Mouse (Mus musculus) mouse trophoblast stem cell (cell line): ENCODE results near the gene Ppp1r13l.

ENCODE experiments used
- in situ Hi-C, 2 experiments: fragments of 300-500 bp; cut with MseI, MboI; formaldehyde crosslinking; loops; 2 replicates in 1 of 2; 3 replicates in 1 of 2; pipeline ENCODE4 v1.15.1; 2025

Gene Ppp1r13l

DNA sequence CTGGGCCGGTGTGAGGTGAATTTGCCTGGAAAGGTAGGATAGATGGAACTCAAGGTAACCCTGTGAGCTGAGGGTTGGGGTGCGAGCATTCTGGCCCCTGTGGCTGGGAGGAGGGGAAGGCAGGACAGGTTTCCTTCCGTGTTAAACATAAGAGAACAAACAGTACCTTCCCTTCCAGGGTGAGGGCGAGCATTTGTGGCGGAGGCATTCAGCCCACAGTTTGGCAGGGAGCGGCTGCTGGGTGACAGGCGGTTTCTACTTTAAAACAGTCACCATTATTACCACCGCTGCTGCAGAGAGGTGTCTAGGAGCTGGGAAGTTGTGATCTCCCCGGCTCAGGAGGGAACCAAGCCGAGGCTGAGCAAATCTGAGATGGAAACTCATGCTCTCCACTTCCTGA is 22.4 kb upstream of the Ppp1r13l start:
- in situ Hi-C loops = no loop called here

DNA sequence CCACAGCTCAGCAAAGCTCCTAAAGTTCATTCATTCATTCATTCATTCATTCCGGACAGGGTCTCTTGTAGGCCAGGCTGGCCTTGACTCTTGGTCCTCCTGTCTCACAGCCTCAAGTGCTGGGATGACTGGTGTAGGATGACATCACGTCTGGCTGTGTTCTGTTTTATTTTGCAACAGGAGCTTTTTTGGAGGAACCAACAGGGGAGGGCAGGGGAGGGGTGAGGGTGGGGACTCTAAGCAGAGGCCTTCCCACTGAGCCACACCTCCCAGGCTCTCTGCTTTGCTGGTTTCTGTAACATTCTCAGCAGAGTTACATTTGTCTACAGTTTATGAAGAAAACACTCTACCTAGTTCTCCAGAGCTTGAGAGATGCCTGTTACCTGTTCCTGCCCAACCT is 21.5 kb upstream of the Ppp1r13l start:
- in situ Hi-C loops = no loop called here

- in situ Hi-C loops = no loop called here
Measured at GRCm38 (mm10) chr7:19338596-19338995, 21.0 kb upstream of the Ppp1r13l start.

GRCm38 (mm10) chr7:19341250-19341649 is 18.3 kb upstream of the Ppp1r13l start:
- in situ Hi-C loops = loop anchor here (5.0 kb wide), 1 partner anchor 39 kb away; no protein-coding TSS in a partner anchor

DNA sequence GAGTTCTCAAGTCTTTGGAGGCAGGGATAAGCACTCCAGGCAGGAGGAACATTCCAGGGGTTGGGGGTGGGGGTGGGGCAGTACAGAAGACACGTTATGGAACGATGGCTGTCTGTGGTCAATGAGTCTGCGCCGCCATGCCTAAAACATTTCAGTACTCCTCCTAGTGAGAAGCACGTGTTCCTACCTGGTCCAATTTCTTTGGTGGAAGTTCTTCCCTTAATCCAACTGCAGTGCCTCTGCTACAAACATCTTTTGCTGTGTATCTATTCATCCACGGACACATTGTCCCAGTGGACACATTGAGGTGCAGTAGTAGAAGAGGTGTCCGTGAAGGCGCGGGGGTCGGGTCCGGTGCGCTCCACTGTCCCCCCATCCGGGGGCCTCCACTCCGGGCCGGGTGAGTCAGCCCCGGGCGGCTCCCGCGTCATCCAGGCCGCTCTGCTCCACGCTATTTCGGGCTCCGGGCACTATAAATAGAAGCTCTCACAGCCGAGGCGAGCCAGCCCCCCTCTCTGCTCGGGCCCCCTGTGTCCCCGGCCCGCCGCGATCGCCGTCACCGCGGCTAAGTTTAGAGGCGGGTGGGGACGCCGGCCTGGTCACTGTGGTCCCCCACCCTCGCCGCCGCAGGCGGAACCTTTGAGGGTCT is 17.7 kb upstream of the Ppp1r13l start:
- in situ Hi-C loops = loop anchor here (5.0 kb wide), 1 partner anchor 40 kb away; no protein-coding TSS in a partner anchor

DNA sequence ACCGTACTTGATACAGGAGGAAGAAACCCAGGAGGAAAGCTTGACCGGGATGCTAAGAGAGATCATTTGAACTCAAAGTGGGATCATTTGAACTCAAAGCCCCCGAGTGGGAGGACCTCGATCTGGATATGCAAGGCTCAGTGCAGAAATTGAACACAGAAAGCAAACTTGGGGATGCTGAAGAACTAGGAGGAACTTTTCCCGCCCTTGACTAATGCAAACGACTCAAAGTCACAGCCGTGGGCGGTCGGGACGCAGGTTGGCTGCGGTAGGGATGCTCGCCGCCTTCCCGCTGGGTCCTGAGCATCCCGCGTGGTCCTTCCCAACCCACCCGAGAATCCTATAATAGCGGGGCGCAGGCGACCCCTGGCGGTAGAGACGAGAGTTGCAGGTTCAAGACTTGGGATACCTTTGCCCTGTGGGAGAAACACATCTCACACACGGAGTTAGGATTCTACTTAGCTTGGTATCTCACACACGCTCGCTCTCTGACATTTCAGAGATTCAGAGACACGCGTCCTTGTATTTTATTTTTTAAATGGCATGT is 17.0 kb upstream of the Ppp1r13l start:
- in situ Hi-C loops = loop anchor here (5.0 kb wide), 1 partner anchor 40 kb away; no protein-coding TSS in a partner anchor

DNA sequence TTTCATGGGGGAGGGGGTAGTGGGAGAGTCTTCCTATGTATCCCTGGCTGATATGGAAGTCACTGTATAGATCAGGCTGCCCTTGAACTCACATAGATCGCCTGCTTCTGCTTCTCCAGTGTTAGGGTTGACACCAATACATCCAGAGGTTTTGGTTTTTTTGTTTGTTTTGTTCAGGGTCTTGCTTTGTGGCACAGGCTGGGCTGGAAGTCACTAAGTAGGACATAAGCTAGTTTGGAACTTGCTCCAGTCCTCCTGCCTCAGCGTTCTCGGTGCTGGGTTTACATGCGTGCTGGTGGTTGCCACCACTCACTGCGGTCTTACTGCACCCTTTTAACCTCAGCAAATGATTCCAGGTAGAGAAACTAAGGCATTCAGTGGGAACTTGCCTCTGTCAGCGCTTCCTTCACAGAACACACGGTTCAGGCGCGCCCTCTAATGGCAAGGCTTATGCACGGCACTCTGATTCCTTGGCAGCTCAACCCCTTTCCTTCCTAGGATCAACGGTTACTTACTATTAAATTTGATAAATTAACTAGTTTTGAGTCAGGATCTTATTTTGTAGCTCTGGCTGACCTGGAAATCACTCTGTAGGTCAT is 16.2 kb upstream of the Ppp1r13l start:
- in situ Hi-C loops = loop anchor here (5.0 kb wide), 1 partner anchor 41 kb away; no protein-coding TSS in a partner anchor

GRCm38 (mm10) chr7:19344237-19344847 is 15.2 kb upstream of the Ppp1r13l start, which contains the start of gene Ercc1:
TSS of gene Ercc1 (plus strand) at chr7:19344778.
- in situ Hi-C loops = loop anchor here (5.0 kb wide), 1 partner anchor 42 kb away; no protein-coding TSS in a partner anchor

DNA sequence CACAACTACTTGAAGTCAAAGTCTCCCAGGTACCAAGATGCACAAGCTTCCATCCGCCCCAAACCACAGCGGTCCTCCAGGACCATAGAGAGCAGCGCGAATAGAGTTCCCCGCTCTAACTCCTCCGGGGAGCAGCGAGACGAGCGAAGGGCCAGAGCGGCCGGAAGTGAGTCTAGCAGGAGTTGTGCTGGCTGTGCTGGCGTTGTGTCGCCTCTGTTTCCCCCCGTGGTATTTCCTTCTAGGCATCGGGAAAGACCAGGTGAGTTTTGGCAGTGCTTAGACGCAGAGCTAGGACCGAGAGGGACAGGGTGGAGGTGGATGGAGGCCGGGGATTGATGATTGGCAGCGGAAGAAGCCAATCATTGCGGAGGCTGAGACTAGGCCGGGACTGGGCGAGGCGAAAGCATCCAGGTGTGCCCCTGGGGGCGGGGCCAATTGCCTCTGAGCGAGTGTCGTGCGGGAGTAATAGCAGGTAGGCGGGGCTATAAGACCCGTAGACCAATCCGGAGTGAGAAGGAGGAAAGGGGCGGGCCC is 14.5 kb upstream of the Ppp1r13l start:
- in situ Hi-C loops = loop anchor here (5.0 kb wide), 1 partner anchor 43 kb away; no protein-coding TSS in a partner anchor

DNA sequence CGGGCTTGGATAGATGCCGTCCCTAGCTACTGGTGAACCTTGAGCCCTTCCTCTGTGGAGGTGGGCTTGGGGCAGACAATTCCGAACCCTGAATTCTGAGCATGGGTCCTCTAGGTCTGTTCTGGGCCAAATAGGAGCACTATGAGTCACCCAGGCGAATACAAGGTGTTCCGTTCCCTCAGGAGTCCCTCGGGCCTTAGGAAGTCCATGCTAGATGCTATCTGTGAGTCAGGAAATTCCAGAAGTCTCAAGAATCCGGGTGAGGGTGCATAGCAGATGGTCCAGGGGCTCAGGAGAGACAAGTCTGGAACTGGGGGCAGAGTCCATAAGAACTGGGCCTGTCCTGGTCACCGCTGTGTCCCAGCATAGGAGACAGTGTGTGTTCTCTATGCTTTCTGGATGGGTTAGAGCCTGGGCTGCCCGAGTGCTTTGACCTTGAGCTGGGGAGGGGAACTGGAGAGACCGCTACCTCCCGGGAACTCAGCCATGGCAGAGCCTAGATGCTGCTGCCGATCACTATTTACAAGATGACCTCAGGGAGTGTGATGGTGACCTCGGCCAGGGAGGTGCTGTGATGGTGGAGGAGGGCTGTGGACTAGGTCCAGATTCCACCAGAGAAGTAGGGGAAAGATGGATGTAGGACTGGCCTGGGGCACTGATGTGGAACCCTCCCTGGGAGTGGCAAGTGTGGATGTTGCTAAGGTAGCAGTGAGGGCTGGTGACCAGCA is 10.2 kb upstream of the Ppp1r13l start:
- in situ Hi-C loops = no loop called here

- in situ Hi-C loops = no loop called here
Measured at GRCm38 (mm10) chr7:19350221-19350620, 9.3 kb upstream of the Ppp1r13l start.

DNA sequence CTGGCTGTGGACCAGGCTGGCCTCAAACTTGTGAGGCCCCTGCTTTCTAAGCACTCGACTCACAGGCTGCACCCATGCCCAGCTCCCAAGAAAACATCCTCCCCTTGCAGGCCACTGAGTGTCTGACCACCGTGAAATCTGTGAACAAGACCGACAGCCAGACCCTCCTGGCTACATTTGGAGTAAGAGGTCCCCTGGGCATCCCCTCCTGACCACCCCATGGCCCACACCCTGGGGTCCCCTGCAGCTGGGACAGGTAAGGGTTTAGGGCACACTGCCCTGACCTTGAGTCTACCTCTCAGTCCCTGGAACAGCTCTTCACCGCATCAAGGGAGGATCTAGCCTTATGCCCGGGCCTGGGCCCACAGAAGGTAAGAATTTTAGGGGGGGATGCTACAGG is 4.6 kb upstream of the Ppp1r13l start:
- in situ Hi-C loops = no loop called here

DNA sequence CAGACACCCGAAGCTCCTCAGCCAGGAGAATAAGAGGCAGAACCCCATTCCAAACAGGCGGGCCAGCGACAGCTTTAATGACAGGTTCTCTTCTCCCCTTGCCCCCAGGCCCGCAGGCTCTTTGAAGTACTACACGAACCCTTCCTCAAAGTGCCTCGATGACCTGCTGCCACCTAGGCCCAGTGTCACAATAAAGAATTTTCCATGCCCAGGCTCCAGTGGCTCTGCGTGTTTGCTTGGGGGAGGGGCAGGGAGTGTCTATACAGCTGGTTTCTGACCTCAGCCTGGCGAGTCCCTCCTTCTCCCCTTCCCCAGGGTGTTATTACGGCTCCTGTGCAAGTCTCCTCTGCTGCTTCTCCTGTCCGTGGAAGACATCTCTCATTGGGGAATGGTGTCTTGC is 3.2 kb upstream of the Ppp1r13l start:
- in situ Hi-C loops = no loop called here

GRCm38 (mm10) chr7:19357381-19358375 is 1.9 kb upstream of the Ppp1r13l start:
- in situ Hi-C loops = no loop called here

- in situ Hi-C loops = no loop called here
Measured at GRCm38 (mm10) chr7:19358634-19359033, 915 bp upstream of the Ppp1r13l start.

DNA sequence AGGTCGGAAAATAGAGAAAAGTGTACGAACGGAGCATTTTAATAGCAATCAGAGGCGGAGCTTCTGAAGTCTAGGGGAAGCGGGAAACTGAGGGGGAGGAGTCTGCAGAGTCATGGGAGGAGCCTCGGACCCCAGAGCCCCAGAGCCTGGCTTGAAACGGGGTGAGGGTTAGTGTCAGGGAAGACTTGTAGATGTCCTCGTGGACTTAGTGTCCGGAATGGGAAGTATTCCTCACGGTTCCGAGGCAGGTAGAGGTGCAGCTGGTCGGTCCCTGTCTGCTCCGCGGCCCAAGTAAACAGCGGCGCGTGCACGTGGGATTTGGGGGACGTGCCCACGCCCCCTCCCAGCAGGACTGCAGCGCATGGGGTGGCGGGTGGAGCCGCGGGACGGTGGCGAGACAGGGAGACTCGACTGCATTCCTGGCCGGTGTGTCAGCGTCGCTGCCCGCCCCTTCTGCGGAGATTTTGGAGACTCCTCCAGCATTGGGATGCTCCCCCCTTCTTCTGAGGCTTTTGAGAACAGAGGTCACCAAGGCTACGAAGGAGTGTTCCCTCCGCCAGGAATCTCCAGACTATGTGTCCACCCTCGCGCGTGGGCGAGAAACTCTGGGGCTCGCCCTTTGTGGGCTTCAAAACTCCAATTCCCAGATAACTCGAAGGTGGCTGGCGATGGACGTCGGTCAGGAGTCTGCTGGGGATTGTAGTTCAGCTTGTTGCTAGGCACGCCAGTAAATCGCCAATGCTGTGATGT is 518 bp downstream of the Ppp1r13l start:
- in situ Hi-C loops = no loop called here

- in situ Hi-C loops = no loop called here
Measured at GRCm38 (mm10) chr7:19360944-19361343, 1.4 kb downstream of the Ppp1r13l start.

GRCm38 (mm10) chr7:19361720-19362119 is 2.2 kb downstream of the Ppp1r13l start:
- in situ Hi-C loops = no loop called here

GRCm38 (mm10) chr7:19362276-19362675 is 2.7 kb downstream of the Ppp1r13l start:
- in situ Hi-C loops = no loop called here
